Mouse (Mus musculus) MEL (cell line): ENCODE results near the gene Zfand3.

Source experiments
- CHD2 ChIP-seq: IDR thresholded peaks from 2 replicates; pipeline ENCODE4 v1.6.1; 2011; ENCODE audit warnings: low read length, improper control_type of control experiment
- CTCF ChIP-seq, 3 experiments: IDR thresholded peaks in 2 of 3; conservative IDR thresholded peaks in 1 of 3; 2 replicates each; pipeline ENCODE4 v1.5.1; 2011 to 2012; ENCODE audit warnings: low read length in 3 of 3, low read depth in 2 of 3, mild to moderate bottlenecking in 2 of 3, improper control_type of control experiment in 1 of 3, inconsistent platforms in 1 of 3, mixed read lengths in 1 of 3, moderate library complexity in 1 of 3; ENCODE audit not compliant: control insufficient read depth in 1 of 3, insufficient read depth in 1 of 3, poor library complexity in 1 of 3, severe bottlenecking in 1 of 3
- EP300 ChIP-seq, 2 experiments: IDR thresholded peaks; 2 replicates each; pipeline ENCODE4 v1.6.1; 2011; ENCODE audit warnings: improper control_type of control experiment in 2 of 2, low read length in 2 of 2, low read depth in 1 of 2, mild to moderate bottlenecking in 1 of 2
- MAFK ChIP-seq: IDR thresholded peaks from 2 replicates; pipeline ENCODE4 v1.6.1; 2011; ENCODE audit warnings: low read depth, mild to moderate bottlenecking, low read length, improper control_type of control experiment, borderline replicate concordance
- POLR2A ChIP-seq, 2 experiments: IDR thresholded peaks; 2 replicates each; pipeline ENCODE4 v1.6.1; 2011 to 2012; ENCODE audit warnings: low read length in 2 of 2, mild to moderate bottlenecking in 2 of 2, control low read depth in 1 of 2, improper control_type of control experiment in 1 of 2, low read depth in 1 of 2, moderate library complexity in 1 of 2; ENCODE audit not compliant: control insufficient read depth in 1 of 2, insufficient read depth in 1 of 2, poor library complexity in 1 of 2
- TCF12 ChIP-seq: IDR thresholded peaks from 2 replicates; pipeline ENCODE4 v1.6.1; 2014; ENCODE audit warnings: low read depth, mild to moderate bottlenecking, inconsistent platforms, low read length, improper control_type of control experiment, moderate library complexity
- ZMIZ1 ChIP-seq: IDR thresholded peaks from 2 replicates; pipeline ENCODE4 v1.6.1; 2012; ENCODE audit warnings: low read depth, mild to moderate bottlenecking, inconsistent platforms, low read length, improper control_type of control experiment, moderate library complexity

- TF ChIP-seq CTCF (IDR thresholded peaks at IDR 0.05 in 2 of 3, conservative IDR thresholded peaks at IDR 0.05 in 1 of 3; ENCODE audit: control insufficient read depth in 1 of 3, insufficient read depth in 1 of 3, low read depth in 2 of 3, low read length in 3 of 3, poor library complexity in 1 of 3, severe bottlenecking in 1 of 3) (no peak), POLR2A (IDR thresholded peaks at IDR 0.05; ENCODE audit: control insufficient read depth in 1 of 2, insufficient read depth in 1 of 2, low read depth in 1 of 2, low read length in 2 of 2, poor library complexity in 1 of 2) (no peak), ZMIZ1 (no peak), EP300 (IDR thresholded peaks at IDR 0.05; ENCODE audit: low read depth in 1 of 2, low read length in 2 of 2) (no peak), TCF12 (no peak), MAFK (no peak), CHD2 (no peak)
These were observed 3.4 kb downstream of the Zfand3 start for GRCm38 (mm10) chr17:30007883-30008282.
